In the genomic region with DNA sequence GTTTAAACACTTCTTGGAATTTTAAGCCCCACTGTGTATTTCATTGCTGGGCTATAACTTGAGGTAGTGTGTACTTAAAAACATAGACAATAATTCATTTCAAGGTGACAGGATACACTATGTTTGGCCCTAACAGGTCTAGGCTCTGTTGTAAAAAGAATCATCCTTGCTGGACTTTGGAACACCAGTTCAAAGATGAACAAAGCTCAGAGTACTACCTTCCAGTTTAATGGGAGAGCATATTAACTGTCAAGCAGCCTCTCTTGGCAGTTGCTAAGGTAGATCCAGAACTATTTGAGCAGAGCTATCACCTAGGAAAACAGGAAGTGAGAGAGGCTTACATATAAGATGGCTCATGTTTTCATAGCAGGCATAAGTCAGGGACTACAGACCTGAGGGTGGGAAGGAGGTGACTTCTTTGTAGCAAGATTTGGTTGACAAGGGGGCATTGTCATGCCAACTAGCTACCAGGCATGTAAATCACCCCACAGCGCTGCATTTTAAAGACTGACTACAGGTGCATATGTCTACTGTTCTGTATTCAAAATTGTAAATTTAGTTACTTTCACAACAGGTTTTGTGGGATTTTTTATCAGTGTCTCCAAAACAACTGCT, we compare ENCODE assay signal across 26 mouse cellular contexts.
DNase-seq lines count a peak whose midpoint lies in the region; ATAC-seq and TF ChIP-seq lines count a peak whose summit lies in the region.
"Had no signal": no experiment of that assay in that cellular context is flagged by ENCODE, and none has a peak within 500 bp of the region (broad histone marks: within the 10 kb centered on the region; RNA-seq: fewer than 3 reads in every experiment).

No protein-coding gene starts in this region.

- WGBS in intestine, embryonic 14.5 days, result 89% methylated on average over 1 of the region's 1 CpGs
- 94% methylated on average over 1 of the region's 1 CpGs for WGBS in intestine, postnatal 0 days

- no peak overlapping the region for H3K27ac ChIP-seq in intestine, embryonic 14.5 days (ENCODE audit: low read depth)
- H3K27ac ChIP-seq in intestine, postnatal 0 days (ENCODE audit: low read depth, low read length), result no peak overlapping the region
- H3K27ac ChIP-seq in left cerebral cortex, adult 2 months, result peak overlapping the region; percentile 53
- H3K27ac ChIP-seq: embryonic facial prominence, embryonic 15.5 days; forebrain, embryonic 10.5 days; gastrocnemius, adult 2 months; hindbrain, embryonic 12.5 days had no signal

- peak; percentile 16 for DNase-seq in intestine, embryonic 14.5 days (ENCODE audit: low spot score)
- DNase-seq in kidney, adult 9 months, result peak; percentile 88
- DNase-seq in kidney, postnatal 4 days, result no peak
- DNase-seq in left cerebral cortex, adult 2 months (ENCODE audit: extremely low spot score in 1 of 2, low spot score in 2 of 2), result no peak
- no peak for DNase-seq in left cerebral cortex, adult 18-20 months (ENCODE audit: low spot score in 2 of 2)
- peak; percentile 58 for DNase-seq in R1 (ENCODE audit: low read depth, low spot score)
- no peak for DNase-seq in gastrocnemius, adult 8-10 months (ENCODE audit: low spot score in 2 of 2)
- DNase-seq: adrenal gland, postnatal 10 days; B cell, adult 2 months; cerebellum, adult 11 months; cerebellum, adult 8-10 months; cerebellum, postnatal 14 days; embryo, embryonic 11 days; gastrocnemius, adult 2 months; gastrocnemius, postnatal 36 days; heart, adult 11 months; heart, postnatal 10 days; heart, postnatal 4 days had no signal

- no peak overlapping the region for H3K9ac ChIP-seq in intestine, embryonic 14.5 days (ENCODE audit: low read length)
- H3K9ac ChIP-seq in intestine, postnatal 0 days (ENCODE audit: low read depth, low read length), result no peak overlapping the region
- H3K9ac ChIP-seq: embryonic facial prominence, embryonic 15.5 days; hindbrain, embryonic 12.5 days had no signal

- intact Hi-C loops in left cerebral cortex, adult 2 months (cut with DNase I), result loop anchor here (2.0 to 5.0 kb wide), 3 partner anchors 15 to 81 kb away; a partner anchor contains a TSS

- no peaks in the 10 kb centered on the region for H3K36me3 ChIP-seq in intestine, embryonic 14.5 days (ENCODE audit: control insufficient read depth, insufficient read depth, low read length)
- no peaks in the 10 kb centered on the region for H3K36me3 ChIP-seq in intestine, postnatal 0 days (ENCODE audit: control insufficient read depth, insufficient read depth)
- H3K36me3 ChIP-seq: embryonic facial prominence, embryonic 15.5 days; forebrain, embryonic 10.5 days had no signal

- H3K27me3 ChIP-seq in intestine, embryonic 14.5 days (replicated peaks; ENCODE audit: control insufficient read depth, insufficient read depth, low read length), result no peaks in the 10 kb centered on the region
- no peaks in the 10 kb centered on the region for H3K27me3 ChIP-seq in intestine, postnatal 0 days (replicated peaks; ENCODE audit: control insufficient read depth, insufficient read depth, low read length)
- H3K27me3 ChIP-seq: embryonic facial prominence, embryonic 15.5 days; hindbrain, embryonic 12.5 days; Patski had no signal

- no peaks in the 10 kb centered on the region for H3K4me1 ChIP-seq in intestine, embryonic 14.5 days (replicated peaks; ENCODE audit: control insufficient read depth, insufficient read depth, low read length)
- no peaks in the 10 kb centered on the region for H3K4me1 ChIP-seq in intestine, postnatal 0 days (replicated peaks; ENCODE audit: control insufficient read depth, insufficient read depth, low read length)
- H3K4me1 ChIP-seq: embryonic facial prominence, embryonic 15.5 days; forebrain, embryonic 10.5 days; hindbrain, embryonic 12.5 days had no signal

- peaks cover 5% of the 10 kb centered on the region; the same call in 1 of the 2 replicates for H3K9me3 ChIP-seq in intestine, embryonic 14.5 days (ENCODE audit: control insufficient read depth, low read length)
- H3K9me3 ChIP-seq in intestine, postnatal 0 days (ENCODE audit: control insufficient read depth), result no peaks in the 10 kb centered on the region
- H3K9me3 ChIP-seq: embryonic facial prominence, embryonic 15.5 days had no signal

- no peak overlapping the region for H3K4me2 ChIP-seq in intestine, embryonic 14.5 days (ENCODE audit: low read length)
- H3K4me2 ChIP-seq in intestine, postnatal 0 days (replicated peaks; ENCODE audit: low read depth), result no peak overlapping the region
- H3K4me2 ChIP-seq: embryonic facial prominence, embryonic 15.5 days; hindbrain, embryonic 12.5 days had no signal

- ATAC-seq in intestine, embryonic 14.5 days (replicated peaks; ENCODE audit: low FRiP score, low TSS enrichment, low read depth), result no peak
- no peak for ATAC-seq in intestine, postnatal 0 days
- ATAC-seq: CD4-positive, CD25-positive, alpha-beta regulatory T cell, adult 4 months; forebrain, embryonic 14.5 days; Patski had no signal

- TF ChIP-seq CTCF in intestine, postnatal 0 days (IDR thresholded peaks at IDR 0.05; ENCODE audit: low read depth), result no peak
- no peak for TF ChIP-seq CTCF in left cerebral cortex, adult 2 months (IDR thresholded peaks at IDR 0.05)

- no peak overlapping the region for H3K4me3 ChIP-seq in intestine, embryonic 14.5 days (ENCODE audit: low read depth, low read length)
- H3K4me3 ChIP-seq in intestine, postnatal 0 days (ENCODE audit: low read depth, low read length), result no peak overlapping the region
- no peak overlapping the region for H3K4me3 ChIP-seq in left cerebral cortex, adult 2 months
- H3K4me3 ChIP-seq: embryonic facial prominence, embryonic 15.5 days; erythroblast, embryonic 14.5 days; forebrain, embryonic 10.5 days; gastrocnemius, adult 2 months; hindbrain, embryonic 12.5 days had no signal

Comparison
In these comparisons a context has a peak if more than half of its experiments do, and no peak if none do; other contexts are left out.
1. DNase-seq: peak in intestine, embryonic 14.5 days (single experiment), kidney, adult 9 months (single experiment) and R1 (single experiment); none in kidney, postnatal 4 days (0 of 2), left cerebral cortex, adult 2 months (0 of 2), left cerebral cortex, adult 18-20 months (0 of 2) and gastrocnemius, adult 8-10 months (0 of 2).